Mouse (Mus musculus) forebrain, embryonic 15.5 days (tissue): ENCODE data around the gene Sec14l4. TPM values are rescaled to one million over a fixed set of nuclear protein-coding genes. Genes with fewer than 3 reads are reported as not detected.

Experiments used
- ATAC-seq: fragments of 200-750 bp; cut with Nextera tagmentation; replicated peaks from 2 replicates; pipeline ENCODE4 v1.8.0; 2017; ENCODE audit warnings: mild to moderate bottlenecking, moderate TSS enrichment, moderate library complexity
- H3K27ac ChIP-seq: fragments of 300-500 bp; sonication (generic); replicated peaks from 2 replicates; pipeline ENCODE4 v1.5.1; 2015; ENCODE audit warnings: mild to moderate bottlenecking, inconsistent platforms
- H3K27me3 ChIP-seq: fragments of 300-500 bp; sonication (generic); 2 replicates; pipeline ENCODE4 v1.6.1; 2015; ENCODE audit warnings: inconsistent platforms
- H3K36me3 ChIP-seq: fragments of 300-500 bp; sonication (generic); 2 replicates; pipeline ENCODE4 v1.6.1; 2015; ENCODE audit warnings: mild to moderate bottlenecking, inconsistent platforms
- H3K4me1 ChIP-seq: fragments of 300-500 bp; sonication (generic); 2 replicates; pipeline ENCODE4 v1.6.1; 2015; ENCODE audit warnings: inconsistent platforms
- H3K4me2 ChIP-seq: fragments of 300-500 bp; sonication (generic); replicated peaks from 2 replicates; pipeline ENCODE4 v1.6.1; 2015; ENCODE audit warnings: mild to moderate bottlenecking, inconsistent platforms
- H3K4me3 ChIP-seq: fragments of 300-500 bp; sonication (generic); 2 replicates; pipeline ENCODE4 v1.5.1; 2015; ENCODE audit warnings: mild to moderate bottlenecking, inconsistent platforms
- H3K9ac ChIP-seq: fragments of 300-500 bp; sonication (generic); replicated peaks from 2 replicates; pipeline ENCODE4 v1.6.1; 2015; ENCODE audit warnings: mild to moderate bottlenecking, inconsistent platforms
- H3K9me3 ChIP-seq: fragments of 300-500 bp; sonication (generic); 2 replicates; pipeline ENCODE4 v1.6.1; 2016; ENCODE audit warnings: inconsistent platforms
- WGBS: fragments of 180-500 bp; shearing (Covaris S2); methylation state at CpG from one replicate; pipeline ENCODE4 v1.1.7; 2015; ENCODE audit warnings: mixed read lengths; 5-methylcytosine and 5-hydroxymethylcytosine counted together
- polyA plus RNA-seq: library from polyadenylated mRNA; unstranded; fragments of >200 nt; fragmentation: Nextera tagmentation; extraction: Ambion mirVana; gene quantifications from 2 replicates; pipeline ENCODE4 v1.2.1, GENCODE M21; 2015

Sec14l4 gene
- polyA plus RNA-seq, 1 experiment from 2014 or later, result not detected

- Histone ChIP-seq H3K4me3 (no peak overlapping the region), H3K4me1 (0 out of 2 replicates have a peak, but pooled peaks cover 3% of the 10 kb centered on the region), H3K4me2 (no peak overlapping the region), H3K27ac (no peak overlapping the region), H3K9ac (no peak overlapping the region), H3K36me3 (no peaks in the 10 kb centered on the region), H3K27me3 (0 out of 2 replicates have a peak, but pooled peaks cover 3% of the 10 kb centered on the region), H3K9me3 (no peaks in the 10 kb centered on the region)
- no peak for ATAC-seq
- 33% methylated on average over 12 of the region's 12 CpGs for WGBS
Observed at GRCm38 (mm10) chr11:4031961-4032360, 699 bp downstream of the Sec14l4 start.

GRCm38 (mm10) chr11:4033471-4033870 lies 2.2 kb downstream of the Sec14l4 start:
- Histone ChIP-seq H3K27me3 (0 out of 2 replicates have a peak, but pooled peaks cover 3% of the 10 kb centered on the region), H3K9me3 (no peaks in the 10 kb centered on the region), H3K27ac (no peak overlapping the region), H3K4me3 (no peak overlapping the region), H3K4me1 (no peaks in the 10 kb centered on the region), H3K4me2 (no peak overlapping the region), H3K9ac (no peak overlapping the region), H3K36me3 (no peaks in the 10 kb centered on the region)
- no peak for ATAC-seq
- WGBS, result 73% methylated on average over 7 of the region's 7 CpGs

- Histone ChIP-seq H3K27me3 (0 out of 2 replicates have a peak, but pooled peaks cover 3% of the 10 kb centered on the region), H3K4me3 (no peak overlapping the region), H3K9me3 (no peaks in the 10 kb centered on the region), H3K4me1 (no peaks in the 10 kb centered on the region), H3K36me3 (no peaks in the 10 kb centered on the region), H3K27ac (no peak overlapping the region), H3K9ac (no peak overlapping the region), H3K4me2 (no peak overlapping the region)
- WGBS, result 90% methylated on average over 4 of the region's 4 CpGs
- no peak for ATAC-seq
Observed at GRCm38 (mm10) chr11:4034169-4034568, 2.9 kb downstream of the Sec14l4 start.

GRCm38 (mm10) chr11:4035116-4035892 lies 4.0 kb downstream of the Sec14l4 start:
- WGBS, result 70% methylated on average over 18 of the region's 18 CpGs
- Histone ChIP-seq H3K9ac (no peak overlapping the region), H3K4me1 (no peaks in the 10 kb centered on the region), H3K36me3 (no peaks in the 10 kb centered on the region), H3K27me3 (0 out of 2 replicates have a peak, but pooled peaks cover 3% of the 10 kb centered on the region), H3K9me3 (no peaks in the 10 kb centered on the region), H3K4me3 (no peak overlapping the region), H3K27ac (no peak overlapping the region), H3K4me2 (no peak overlapping the region)
- ATAC-seq, result no peak

- Histone ChIP-seq H3K27me3 (0 out of 2 replicates have a peak, but pooled peaks cover 3% of the 10 kb centered on the region), H3K9ac (no peak overlapping the region), H3K27ac (no peak overlapping the region), H3K9me3 (no peaks in the 10 kb centered on the region), H3K4me3 (no peak overlapping the region), H3K4me1 (no peaks in the 10 kb centered on the region), H3K4me2 (no peak overlapping the region), H3K36me3 (no peaks in the 10 kb centered on the region)
- ATAC-seq, result no peak
- WGBS, result 96% methylated on average over 6 of the region's 6 CpGs
Observed at GRCm38 (mm10) chr11:4035916-4036315, 4.7 kb downstream of the Sec14l4 start.

GRCm38 (mm10) chr11:4036365-4037084 lies 5.3 kb downstream of the Sec14l4 start:
- Histone ChIP-seq H3K9ac (no peak overlapping the region), H3K4me2 (no peak overlapping the region), H3K4me1 (no peaks in the 10 kb centered on the region), H3K27ac (no peak overlapping the region), H3K4me3 (no peak overlapping the region), H3K9me3 (no peaks in the 10 kb centered on the region), H3K27me3 (0 out of 2 replicates have a peak, but pooled peaks cover under 1% of the 10 kb centered on the region), H3K36me3 (no peaks in the 10 kb centered on the region)
- no peak for ATAC-seq
- WGBS, result 75% methylated on average over 9 of the region's 9 CpGs

- Histone ChIP-seq H3K4me3 (no peak overlapping the region), H3K4me1 (no peaks in the 10 kb centered on the region), H3K9me3 (no peaks in the 10 kb centered on the region), H3K9ac (no peak overlapping the region), H3K27ac (no peak overlapping the region), H3K36me3 (no peaks in the 10 kb centered on the region), H3K4me2 (no peak overlapping the region), H3K27me3 (no peaks in the 10 kb centered on the region)
- WGBS, result 91% methylated on average over 4 of the region's 4 CpGs
- no peak for ATAC-seq
Observed at GRCm38 (mm10) chr11:4039951-4040350, 8.7 kb downstream of the Sec14l4 start.

- Histone ChIP-seq H3K4me1 (no peaks in the 10 kb centered on the region), H3K9me3 (no peaks in the 10 kb centered on the region)
- WGBS, result 90% methylated on average over 6 of the region's 6 CpGs
Observed at GRCm38 (mm10) chr11:4041123-4041625, 9.9 kb downstream of the Sec14l4 start.

GRCm38 (mm10) chr11:4043081-4043480 lies 11.8 kb downstream of the Sec14l4 start:
- no peak overlapping the region for H3K4me3 ChIP-seq
- WGBS, result 89% methylated on average over 7 of the region's 7 CpGs
- no peak for ATAC-seq
- H3K9me3 ChIP-seq, result no peaks in the 10 kb centered on the region
- H3K36me3 ChIP-seq, result no peaks in the 10 kb centered on the region
- no peaks in the 10 kb centered on the region for H3K4me1 ChIP-seq
- H3K4me2 ChIP-seq, result no peak overlapping the region
- H3K27me3 ChIP-seq, result no peaks in the 10 kb centered on the region
- H3K27ac ChIP-seq, result no peak overlapping the region
- no peak overlapping the region for H3K9ac ChIP-seq

More at GRCm38 (mm10) chr11:4041123-4041625, 9.9 kb downstream of the Sec14l4 start:
- H3K4me2 ChIP-seq, result no peak overlapping the region
- H3K27me3 ChIP-seq, result no peaks in the 10 kb centered on the region
- no peak for ATAC-seq
- H3K27ac ChIP-seq, result no peak overlapping the region
- H3K4me3 ChIP-seq, result no peak overlapping the region
- no peak overlapping the region for H3K9ac ChIP-seq
- no peaks in the 10 kb centered on the region for H3K36me3 ChIP-seq

GRCm38 (mm10) chr11:4046526-4046925 lies 15.3 kb downstream of the Sec14l4 start:
- no peaks in the 10 kb centered on the region for H3K9me3 ChIP-seq
- H3K36me3 ChIP-seq, result no peaks in the 10 kb centered on the region
- ATAC-seq, result no peak
- no peak overlapping the region for H3K4me2 ChIP-seq
- no peak overlapping the region for H3K27ac ChIP-seq
- H3K4me1 ChIP-seq, result no peaks in the 10 kb centered on the region
- no peak overlapping the region for H3K9ac ChIP-seq
- H3K27me3 ChIP-seq, result no peaks in the 10 kb centered on the region
- H3K4me3 ChIP-seq, result no peak overlapping the region
- WGBS, result 71% methylated on average over 5 of the region's 5 CpGs

GRCm38 (mm10) chr11:4047766-4048165 lies 16.5 kb downstream of the Sec14l4 start:
- no peak for ATAC-seq
- Histone ChIP-seq H3K4me2 (no peak overlapping the region), H3K36me3 (no peaks in the 10 kb centered on the region), H3K4me1 (no peaks in the 10 kb centered on the region), H3K27ac (no peak overlapping the region), H3K9ac (no peak overlapping the region), H3K27me3 (no peaks in the 10 kb centered on the region), H3K4me3 (no peak overlapping the region), H3K9me3 (no peaks in the 10 kb centered on the region)
- WGBS, result 85% methylated on average over 2 of the region's 2 CpGs

GRCm38 (mm10) chr11:4048438-4048837 lies 17.2 kb downstream of the Sec14l4 start:
- H3K27ac ChIP-seq, result no peak overlapping the region
- H3K4me1 ChIP-seq, result no peaks in the 10 kb centered on the region
- H3K4me2 ChIP-seq, result no peak overlapping the region
- WGBS, result 85% methylated on average over 6 of the region's 6 CpGs
- no peaks in the 10 kb centered on the region for H3K36me3 ChIP-seq
- no peaks in the 10 kb centered on the region for H3K9me3 ChIP-seq
- no peak for ATAC-seq
- no peak overlapping the region for H3K9ac ChIP-seq
- no peak overlapping the region for H3K4me3 ChIP-seq
- no peaks in the 10 kb centered on the region for H3K27me3 ChIP-seq
